Mouse (Mus musculus): ENCODE results near the gene Ctf2.
"Not testable (repeated sequence)": the region's sequence is repeated elsewhere in the genome, so short reads cannot be mapped to it uniquely, and the experiment has no call there.

Gene Ctf2

DNA sequence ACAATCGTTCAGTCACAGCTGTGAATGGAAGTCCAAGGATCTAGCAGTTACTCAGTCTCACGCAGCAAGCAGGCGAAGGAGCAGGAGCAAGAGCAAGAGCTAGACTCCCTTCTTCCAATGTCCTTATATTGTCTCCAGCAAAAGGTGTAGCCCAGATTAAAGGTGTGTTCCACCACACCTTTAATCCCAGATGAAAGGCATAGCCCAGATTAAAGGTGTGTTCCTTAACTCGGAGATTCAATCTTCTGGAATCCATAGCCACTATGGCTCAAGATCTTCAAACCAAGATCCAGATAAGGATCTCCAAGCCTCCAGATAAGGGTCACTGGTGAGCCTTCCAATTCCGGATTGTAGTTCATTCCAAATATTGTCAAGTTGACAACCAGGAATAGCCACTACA, at the start of gene Ctf2:
Gene Ctf2 (minus strand): TSS at position 101 of the 400 bp plus-strand sequence.
- not testable (repeated sequence) for DNase-seq (ENCODE audit: low read depth, low spot score)

DNA sequence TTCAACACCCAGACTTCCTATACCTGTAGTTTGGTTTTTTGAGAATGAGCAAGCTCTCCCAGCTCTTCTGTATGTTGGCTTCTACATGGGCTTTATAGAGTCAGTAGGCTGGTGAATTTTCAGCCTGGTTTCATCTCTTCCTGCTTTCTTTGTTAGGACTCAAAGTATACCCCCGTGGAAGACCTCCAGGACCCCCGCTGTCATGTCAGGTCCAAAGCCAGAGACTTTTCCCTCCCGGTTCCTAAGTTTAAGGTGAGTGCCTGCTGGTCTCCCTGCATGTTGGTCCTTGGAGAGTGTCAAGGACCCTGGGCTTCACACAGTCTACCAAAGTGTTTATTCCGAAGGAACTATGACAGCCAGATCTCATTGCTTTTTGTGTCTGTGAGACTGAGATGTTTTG, 46.4 kb upstream of the Ctf2 start:
- DNase-seq (ENCODE audit: low read depth, low spot score) = no peak

DNA sequence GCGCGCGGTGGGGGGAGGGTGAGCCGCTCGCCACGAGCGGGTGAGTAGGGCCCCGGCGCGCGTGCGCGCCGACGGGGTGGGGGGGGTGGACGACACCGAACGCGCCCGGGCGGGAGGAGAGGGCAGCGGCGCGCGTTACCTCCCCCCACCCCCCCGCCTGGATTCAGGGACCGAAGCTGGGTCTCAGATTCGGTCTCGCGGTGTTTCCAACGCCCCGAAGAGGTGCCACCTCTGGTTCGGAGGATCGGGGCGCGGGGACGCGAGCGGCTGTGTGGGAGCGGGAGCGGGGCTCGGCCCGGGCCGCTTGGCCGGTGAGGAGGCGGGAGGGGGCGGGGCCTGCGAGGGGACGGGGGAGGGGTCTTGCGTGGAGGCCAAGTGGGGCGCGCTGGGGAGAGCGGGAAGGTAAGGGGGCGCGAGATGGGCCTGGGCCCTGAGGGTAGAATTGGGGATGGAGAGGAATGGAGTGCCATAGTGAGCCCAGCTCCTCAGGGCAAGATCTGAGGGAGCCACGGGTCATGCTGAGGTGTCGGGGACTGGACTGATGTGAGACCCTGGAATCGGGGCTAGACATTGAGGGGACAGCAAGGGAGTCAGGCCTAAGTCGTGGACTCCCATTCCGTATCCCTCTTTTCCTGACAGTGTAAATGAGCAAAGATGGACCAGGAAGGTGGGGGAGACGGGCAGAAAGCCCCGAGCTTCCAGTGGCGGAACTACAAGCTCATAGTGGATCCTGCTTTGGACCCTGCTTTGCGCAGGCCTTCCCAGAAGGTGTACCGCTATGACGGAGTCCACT, 45.7 kb upstream of the Ctf2 start:
- DNase-seq (ENCODE audit: low read depth, low spot score) = peak; percentile 82

DNA sequence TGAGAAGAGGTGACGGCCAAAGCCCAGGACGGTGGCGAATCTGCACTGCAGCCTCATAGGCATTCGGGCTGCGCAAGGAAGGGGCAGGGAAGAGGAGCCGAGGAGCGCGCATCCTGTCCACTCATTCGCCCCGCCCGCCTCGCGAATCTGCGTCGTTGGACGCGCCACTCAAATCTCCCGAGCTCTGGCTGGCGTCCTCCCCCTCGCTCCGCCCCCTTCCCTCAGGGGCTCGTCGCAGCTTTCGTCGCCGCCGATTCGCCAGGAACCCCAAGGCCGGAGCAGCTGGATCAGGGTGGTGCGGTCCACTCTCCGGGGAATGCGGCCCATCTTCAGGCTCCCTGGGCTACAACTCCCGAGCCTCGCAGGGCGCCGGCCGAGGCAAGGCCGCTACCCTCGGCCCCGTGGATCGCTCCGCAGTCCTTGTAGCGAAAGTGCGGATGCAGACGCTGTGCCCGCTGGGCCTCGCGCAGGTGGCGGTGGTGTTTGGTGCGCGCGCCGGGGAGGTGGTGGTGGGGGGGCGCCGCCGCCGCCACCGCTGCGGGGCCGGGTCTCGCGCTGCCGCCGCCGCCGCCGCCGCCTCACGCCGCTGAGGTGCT, 45.0 kb upstream of the Ctf2 start:
- peak; percentile 99 for DNase-seq (ENCODE audit: low read depth, low spot score)

DNA sequence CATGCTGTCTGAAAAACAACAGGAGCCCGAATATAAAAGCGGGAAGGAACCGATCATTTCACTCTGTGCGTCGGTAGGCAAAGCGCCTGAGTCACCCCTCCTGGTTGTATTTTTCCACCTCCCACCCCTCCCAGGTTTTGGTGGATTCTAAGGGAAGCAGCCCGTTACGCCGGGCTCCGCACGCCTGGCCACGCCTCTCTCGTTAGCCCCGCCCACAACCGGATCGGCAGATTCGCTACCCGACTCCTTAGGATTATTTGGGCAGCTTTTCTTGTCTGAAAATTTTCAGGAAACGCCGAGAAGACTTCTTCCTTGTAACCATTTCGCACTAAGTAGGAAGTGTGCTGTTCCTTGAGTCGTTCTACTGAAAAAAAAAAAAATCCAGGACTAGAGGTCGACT, 44.5 kb upstream of the Ctf2 start, which contains the start of gene Setd1a:
Gene Setd1a (plus strand): TSS at position 245 of the 400 bp plus-strand sequence.
- peak; percentile 93 for DNase-seq (ENCODE audit: low read depth, low spot score)

DNA sequence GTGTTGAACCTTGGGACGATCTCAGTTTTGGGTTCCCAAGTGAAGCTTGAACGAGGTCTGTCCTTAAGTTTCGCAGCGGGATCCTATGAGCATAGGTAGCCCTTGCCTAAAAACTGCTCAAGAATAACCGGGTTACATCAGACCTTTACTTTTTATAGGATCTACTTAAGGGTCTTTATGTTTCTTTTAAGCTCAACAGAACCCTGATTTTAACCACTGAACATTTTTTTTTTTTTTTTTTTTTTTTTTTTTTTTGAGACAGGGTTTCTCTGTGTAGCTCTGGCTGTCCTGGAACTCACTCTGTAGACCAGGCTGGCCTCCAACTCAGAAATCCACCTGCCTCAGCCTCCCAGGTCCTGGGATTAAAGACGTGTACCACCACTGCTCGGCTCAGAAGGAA, 43.9 kb upstream of the Ctf2 start:
- DNase-seq (ENCODE audit: low read depth, low spot score) = not testable (repeated sequence)

DNA sequence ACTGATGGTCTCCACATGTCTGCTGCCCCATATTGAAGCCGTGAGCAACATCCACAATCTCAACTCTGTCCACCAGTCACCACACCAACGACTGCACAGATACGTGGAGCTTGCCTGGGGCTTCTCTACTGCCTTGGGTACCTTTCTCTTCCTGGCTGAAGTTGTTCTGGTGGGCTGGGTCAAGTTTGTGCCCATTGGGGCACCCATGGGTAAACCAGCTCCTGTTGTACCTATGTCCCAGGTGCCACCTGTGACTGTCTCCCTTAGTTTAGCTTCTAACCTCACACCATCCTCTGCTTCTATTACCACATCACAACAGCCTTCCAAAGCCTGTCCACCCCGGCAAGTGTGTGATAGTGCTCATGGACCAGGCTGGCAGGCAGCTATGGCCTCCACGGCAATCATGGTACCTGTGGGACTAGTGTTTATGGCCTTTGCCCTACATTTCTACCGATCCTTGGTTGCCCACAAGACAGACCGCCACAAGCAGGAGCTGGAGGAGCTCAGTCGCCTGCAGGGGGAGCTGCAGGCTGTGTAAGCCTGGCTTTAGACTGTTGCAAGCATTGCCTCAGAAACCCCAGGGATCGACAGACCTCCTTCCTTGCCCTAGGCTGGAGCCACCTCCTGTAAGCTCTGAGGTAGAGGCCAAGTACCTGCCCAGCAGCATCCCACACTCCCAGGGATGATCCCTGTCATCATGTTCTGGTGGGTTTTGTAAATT, 41.9 kb upstream of the Ctf2 start:
- peak; percentile 95 for DNase-seq (ENCODE audit: low read depth, low spot score)

DNA sequence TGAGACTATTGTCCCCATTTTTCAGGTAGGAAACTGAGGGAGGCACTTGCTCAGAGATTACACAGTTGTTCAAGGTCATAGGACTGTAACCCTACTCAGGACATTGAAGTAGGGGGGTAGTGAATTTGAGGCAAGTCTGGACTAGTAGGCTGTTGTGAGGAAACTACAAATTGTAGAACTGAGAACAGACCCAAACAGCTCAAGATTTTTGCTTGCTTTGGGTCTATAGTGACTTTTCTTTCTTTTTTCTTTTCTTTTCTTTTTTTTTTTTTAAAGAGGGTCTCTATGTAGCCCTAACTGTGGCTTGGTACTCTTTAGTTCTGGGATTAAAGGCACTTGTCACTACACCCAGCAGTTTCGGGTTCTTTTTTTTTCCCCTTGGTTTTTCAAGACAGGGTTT, 40.6 kb upstream of the Ctf2 start:
- DNase-seq (ENCODE audit: low read depth, low spot score) = no peak

DNA sequence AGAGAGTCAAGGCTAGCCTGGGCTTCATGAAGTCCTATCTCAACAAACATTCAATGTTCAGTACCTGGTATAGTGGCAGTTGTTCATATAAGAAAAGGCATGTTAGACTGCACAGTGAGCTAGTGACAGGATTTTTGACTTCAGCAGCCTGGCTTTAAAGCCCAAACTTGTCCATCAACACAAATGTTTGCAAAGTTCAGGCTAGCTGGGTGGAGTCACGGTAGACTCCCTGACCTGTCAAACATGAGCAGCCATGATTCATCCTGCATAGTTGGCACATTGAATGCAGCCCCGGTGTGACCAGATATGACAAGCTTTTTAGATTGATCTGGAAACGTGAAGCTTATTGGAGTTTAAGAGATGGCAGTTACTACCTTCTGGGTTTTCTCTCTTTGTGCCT, 40.1 kb upstream of the Ctf2 start:
- no peak for DNase-seq (ENCODE audit: low read depth, low spot score)

DNA sequence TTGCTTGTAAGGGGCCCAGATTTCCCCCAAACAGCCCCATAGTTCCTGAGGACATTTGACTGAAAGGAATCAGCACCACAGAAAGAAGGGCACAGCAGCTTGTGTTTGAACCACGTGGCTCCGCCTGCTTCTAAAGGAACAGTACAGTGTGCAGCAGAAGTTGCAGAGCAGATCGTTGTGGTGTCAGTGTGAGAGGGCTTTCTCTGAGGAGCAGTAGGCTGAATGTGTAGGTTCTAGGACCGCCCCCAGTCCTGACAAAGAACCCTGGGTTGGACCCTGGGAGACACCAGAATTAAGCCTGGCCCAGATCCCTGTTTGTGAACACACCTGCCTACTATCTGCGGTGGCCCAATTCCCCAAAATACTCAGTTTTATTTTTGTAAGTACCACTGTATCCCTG, 39.3 kb upstream of the Ctf2 start:
- DNase-seq (ENCODE audit: low read depth, low spot score) = peak; percentile 46

DNA sequence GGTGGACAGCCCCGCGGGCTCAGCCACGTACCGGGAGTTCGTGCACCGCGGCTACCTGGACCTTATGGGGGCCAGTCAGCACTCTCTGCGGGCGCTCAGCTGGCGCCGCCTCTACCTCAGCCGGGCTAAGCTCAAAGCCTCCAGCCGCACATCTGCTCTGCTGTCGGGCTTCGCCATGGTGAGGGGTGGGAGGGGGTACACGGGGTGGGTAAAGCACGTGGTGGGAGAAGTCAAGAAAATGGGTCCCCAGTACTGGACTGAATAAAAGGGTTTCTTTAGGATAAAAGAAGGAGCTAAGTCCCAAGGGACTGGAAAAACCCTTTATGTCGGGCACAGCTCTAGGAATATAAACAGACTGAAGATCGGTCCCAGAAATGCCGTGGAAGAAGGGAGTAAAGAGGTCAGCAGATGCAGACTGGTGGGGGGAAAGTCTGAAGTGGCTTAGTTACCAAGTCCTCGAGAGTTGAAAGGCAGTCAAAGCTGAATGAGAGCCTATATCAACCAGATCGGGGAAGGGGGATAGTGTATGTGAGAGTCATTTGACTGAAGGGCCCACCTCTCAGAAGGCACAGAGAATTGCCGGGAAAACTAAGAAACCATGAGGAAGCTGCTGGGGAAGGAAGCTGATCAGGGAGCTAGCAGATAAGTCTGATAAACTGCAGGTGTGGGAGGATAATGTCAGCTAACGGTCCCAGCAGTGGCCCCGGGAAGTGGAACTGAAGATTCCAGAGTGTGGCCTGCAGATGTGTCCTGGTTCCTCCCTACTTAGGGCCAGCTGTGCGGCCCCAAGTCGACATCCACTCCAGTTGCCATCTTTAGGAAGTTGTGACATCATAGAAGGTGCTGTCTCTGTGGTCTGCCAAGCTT, 38.3 kb upstream of the Ctf2 start:
- DNase-seq (ENCODE audit: low read depth, low spot score) = no peak

DNA sequence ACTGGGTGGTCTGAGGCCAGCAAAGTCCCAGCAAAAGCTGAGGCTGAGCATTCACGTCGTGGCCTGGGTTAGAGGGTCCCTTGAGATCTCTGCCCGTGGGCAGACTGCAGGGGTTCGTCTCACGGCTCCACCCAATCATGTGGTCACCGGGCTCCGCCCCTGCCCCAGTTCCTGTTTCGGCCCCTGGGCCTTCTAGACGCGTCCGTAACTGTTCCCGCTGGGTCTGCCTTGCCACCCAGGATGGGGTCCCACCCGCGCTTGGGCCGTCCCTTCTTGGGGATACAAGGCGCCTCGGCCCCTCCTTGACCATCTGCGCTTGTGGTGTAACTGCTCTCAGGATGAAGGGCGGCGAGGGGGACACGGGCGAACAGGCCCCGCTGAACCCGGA, 37.7 kb upstream of the Ctf2 start, which contains the start of gene Orai3:
Gene Orai3 (plus strand): TSS at position 165 of the 388 bp plus-strand sequence.
- DNase-seq (ENCODE audit: low read depth, low spot score) = peak; percentile 81

DNA sequence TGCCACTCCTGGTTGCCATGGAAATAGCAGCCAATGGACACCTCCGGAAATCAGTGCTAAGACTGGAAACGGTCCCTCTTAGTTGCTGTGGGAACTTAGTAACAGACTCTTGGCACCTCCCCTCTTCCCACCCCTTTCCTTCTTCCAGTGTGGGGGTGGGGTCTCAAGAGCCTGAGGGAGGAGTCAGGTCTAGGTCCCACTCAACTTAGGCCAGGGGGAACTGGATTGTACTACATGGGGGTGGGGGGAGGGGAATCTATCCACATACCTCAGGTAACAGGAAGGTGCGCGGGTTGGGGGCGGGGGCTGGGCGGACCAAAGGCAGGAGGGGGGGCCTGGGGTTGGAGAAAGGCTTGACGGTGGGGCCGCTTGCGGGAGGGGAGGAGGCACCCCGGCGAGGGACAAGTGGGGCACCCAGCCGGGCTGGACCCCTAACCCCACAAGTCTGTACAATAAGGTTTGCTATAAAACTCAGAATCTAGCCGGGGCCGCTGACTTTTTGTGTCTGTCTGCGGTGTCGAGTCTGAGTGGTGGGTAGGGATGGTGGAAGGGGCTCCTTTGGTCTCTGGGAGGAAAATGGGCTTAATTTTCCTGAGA, 37.1 kb upstream of the Ctf2 start:
- peak; percentile 99 for DNase-seq (ENCODE audit: low read depth, low spot score)

DNA sequence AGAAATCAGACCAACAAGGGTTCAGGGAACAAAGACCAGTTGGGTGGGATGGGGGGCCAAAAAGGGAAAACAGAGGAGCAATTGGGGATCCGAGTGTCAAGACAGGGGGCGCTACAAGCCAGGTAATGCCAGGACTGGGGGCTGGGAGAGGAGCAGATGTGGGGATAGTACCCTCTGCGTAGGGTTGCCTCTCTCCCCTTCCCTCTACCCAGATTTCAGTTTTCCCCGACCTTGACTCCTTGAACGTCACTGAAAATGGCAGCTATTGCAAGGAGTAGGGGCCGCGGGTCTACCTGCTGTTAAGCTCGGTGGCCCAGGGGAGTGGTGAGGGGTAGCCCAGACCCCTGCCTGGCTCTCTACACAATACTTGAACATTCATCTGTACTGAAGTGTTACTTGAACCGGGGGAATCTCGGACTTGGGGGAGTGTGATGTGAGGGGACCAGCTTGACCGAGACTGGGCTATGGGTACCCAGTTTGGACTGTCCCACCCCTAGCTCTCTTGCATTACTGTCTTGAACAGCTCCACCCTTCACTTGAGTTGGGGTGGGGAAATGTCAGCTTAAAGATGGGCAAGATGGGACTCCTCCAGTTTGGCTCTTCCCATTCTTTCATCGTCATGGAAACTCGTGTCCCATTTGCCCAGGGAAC, 36.5 kb upstream of the Ctf2 start:
- DNase-seq (ENCODE audit: low read depth, low spot score) = no peak

DNA sequence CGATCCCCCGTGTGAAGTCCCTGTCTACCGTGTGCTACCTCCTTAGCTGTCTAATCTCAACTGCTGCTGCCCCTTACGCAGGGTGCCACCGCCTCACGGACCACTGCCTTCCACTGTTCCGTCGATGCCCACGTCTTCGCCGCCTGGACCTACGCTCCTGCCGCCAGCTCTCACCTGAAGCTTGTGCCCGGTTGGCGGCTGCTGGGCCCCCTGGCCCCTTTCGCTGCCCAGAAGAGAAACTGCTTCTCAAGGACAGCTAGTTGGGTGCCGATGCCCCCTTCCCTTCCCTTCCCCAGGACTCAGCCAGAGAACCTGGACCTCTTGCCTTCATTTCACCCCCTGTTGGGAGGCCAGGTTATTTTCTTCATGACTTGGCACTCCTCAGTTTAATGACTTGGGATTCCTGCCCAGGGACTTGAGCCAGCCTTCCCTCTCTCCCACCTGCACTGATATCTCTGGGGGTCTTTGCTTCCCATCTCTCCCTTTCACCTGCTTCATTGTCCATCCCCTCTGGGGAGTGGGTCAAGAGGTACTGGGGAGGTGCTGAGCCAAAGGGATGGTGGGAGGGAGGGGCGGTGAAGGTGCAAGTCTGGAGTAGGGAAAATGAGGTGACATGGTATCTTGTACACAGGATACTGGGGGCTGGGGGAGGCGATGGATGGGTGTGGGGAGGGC, 35.8 kb upstream of the Ctf2 start:
- peak; percentile 8 for DNase-seq (ENCODE audit: low read depth, low spot score)

DNA sequence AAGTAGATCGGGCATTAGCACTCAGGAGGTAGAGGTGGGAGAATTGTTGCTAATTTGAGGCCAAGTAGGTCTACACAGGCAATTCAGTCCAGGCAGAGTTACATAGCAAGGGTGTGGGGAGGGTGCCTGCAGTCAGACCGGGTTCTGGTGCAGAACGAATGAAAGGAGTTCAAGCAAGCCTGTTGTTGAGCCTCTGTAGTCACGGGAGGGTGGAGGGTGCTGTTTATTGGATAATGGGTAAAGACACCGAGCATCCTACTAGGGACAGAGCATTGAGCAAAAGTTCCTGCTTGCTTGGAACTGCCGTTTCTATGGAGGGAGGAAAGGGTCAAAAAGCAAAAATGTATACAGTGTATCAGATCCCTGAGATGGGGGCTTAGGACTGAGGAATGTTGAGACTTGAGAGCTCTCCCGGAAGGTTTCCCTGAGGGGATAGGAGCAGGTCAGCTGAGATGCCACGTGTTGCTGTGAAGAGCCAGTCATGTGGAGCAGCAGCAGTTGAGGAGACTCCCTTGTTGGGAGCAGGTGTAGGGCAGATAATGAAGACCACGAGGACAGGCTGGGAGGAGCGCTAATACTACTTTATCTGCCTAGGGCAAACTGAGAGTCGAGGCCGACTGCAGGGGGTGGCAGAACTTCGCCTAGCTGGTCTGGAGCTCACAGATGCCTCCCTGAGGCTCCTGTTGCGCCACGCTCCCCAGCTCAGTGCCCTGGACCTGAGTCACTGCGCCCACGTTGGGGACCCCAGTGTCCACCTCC, 35.1 kb upstream of the Ctf2 start:
- peak; percentile 51 for DNase-seq (ENCODE audit: low read depth, low spot score)

DNA sequence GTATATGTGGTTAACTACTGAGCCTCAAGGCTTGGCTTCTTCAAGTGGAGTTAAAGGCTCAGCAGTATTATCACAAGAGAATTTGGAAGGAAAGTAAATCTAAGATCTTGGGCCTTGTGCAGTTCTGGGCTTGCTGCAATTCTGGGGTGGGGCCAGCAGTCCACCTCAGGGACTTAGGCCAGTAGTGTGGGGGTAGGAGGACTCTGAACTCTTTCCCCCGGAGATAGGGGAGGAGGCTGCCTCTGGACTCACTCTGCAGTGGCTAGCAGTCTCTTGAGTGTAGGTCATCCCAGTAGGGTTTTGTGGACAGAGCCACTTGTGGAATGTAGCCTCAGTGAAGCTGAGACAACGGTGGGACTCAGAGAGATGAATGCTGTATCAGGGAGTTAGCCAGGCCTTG, 33.8 kb upstream of the Ctf2 start:
- no peak for DNase-seq (ENCODE audit: low read depth, low spot score)

DNA sequence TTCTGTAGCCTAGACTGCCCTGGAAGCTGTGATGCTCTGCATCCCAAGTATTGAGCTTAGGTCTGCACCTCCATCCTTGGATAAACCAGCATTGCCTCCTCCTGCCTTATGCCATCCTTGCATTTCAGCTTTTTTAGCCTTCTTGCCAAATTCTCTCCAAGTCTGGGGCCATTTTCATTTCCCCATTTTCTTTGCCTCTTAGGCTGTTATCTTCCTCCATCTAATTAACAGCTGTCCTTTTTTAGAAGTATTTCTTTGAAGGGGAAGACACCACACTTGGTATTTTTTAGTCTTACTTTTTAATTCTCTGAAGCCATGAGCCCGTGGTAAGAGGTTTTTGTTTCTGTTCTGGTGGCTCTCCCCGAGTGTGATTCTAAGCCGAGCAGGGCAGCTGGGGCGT, 31.7 kb upstream of the Ctf2 start:
- DNase-seq (ENCODE audit: low read depth, low spot score) = no peak

DNA sequence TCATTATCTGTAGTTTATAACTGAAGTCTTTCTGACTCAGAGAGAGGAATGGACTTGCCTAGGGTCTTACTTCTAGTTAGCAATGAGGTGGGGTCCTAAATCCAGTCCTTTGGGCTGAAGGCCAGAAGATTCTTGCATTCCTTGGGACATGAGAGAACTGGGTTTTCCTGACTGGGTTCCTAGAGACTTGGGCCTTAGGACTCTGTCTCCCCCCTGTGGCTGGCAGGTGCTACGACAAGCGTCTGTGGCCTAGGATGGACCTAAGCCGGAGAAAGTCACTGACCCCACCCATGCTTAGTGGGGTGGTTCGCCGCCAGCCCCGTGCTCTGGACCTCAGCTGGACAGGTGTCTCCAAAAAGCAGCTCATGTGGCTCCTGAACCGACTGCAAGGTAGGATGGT, 29.1 kb upstream of the Ctf2 start:
- DNase-seq (ENCODE audit: low read depth, low spot score) = peak; percentile 86
